Mouse (Mus musculus) erythroblast, adult 5-6 weeks (primary cell): Measurements from ENCODE around the gene A3galt2. TPM values are rescaled to one million over a fixed set of nuclear protein-coding genes. Genes with fewer than 3 reads are reported as not detected.

Experiments
- ATAC-seq: replicated peaks from 2 replicates; pipeline ENCODE4 v1.8.0; 2016; ENCODE audit warnings: moderate number of reproducible peaks, mild to moderate bottlenecking, moderate TSS enrichment, inconsistent platforms; ENCODE audit not compliant: poor library complexity, low FRiP score, severe bottlenecking
- total RNA-seq, 2 experiments: library from RNA; stranded (forward) in 1 of 2; stranded (reverse) in 1 of 2; fragments of 150-400 nt in 1 of 2; fragments of 200-764, 138-1000 nt in 1 of 2; gene quantifications; 2 replicates each; pipeline versions ENCODE4 v1.2.3 to v1.2.4; 2015 to 2017; ENCODE audit warnings: low replicate concordance in 2 of 2

The A3galt2 gene
- total RNA-seq, 2 experiments from 2014 or later: not detected

GRCm38 (mm10) chr4:128748309-128748708 lies 6.9 kb upstream of the A3galt2 start:
- no peak for ATAC-seq

- ATAC-seq: no peak
These were observed 4.2 kb upstream of the A3galt2 start for GRCm38 (mm10) chr4:128751006-128751405.

GRCm38 (mm10) chr4:128752031-128752757 lies 3.0 kb upstream of the A3galt2 start:
- no peak for ATAC-seq

- ATAC-seq: no peak
These were observed 1.6 kb upstream of the A3galt2 start for GRCm38 (mm10) chr4:128753571-128753970.

GRCm38 (mm10) chr4:128755900-128756299 lies 736 bp downstream of the A3galt2 start:
- ATAC-seq: no peak

GRCm38 (mm10) chr4:128759214-128759613 lies 4.0 kb downstream of the A3galt2 start:
- no peak for ATAC-seq

- ATAC-seq: no peak
These were observed 4.9 kb downstream of the A3galt2 start for GRCm38 (mm10) chr4:128760029-128760428.

- ATAC-seq: no peak
These were observed 11.8 kb downstream of the A3galt2 start for GRCm38 (mm10) chr4:128766929-128767328.

GRCm38 (mm10) chr4:128768120-128768519 lies 13.0 kb downstream of the A3galt2 start:
- no peak for ATAC-seq

GRCm38 (mm10) chr4:128769569-128770355 lies 14.6 kb downstream of the A3galt2 start:
- no peak for ATAC-seq

GRCm38 (mm10) chr4:128770698-128771097 lies 15.5 kb downstream of the A3galt2 start:
- no peak for ATAC-seq

GRCm38 (mm10) chr4:128773820-128774219 lies 18.7 kb downstream of the A3galt2 start:
- ATAC-seq: no peak

GRCm38 (mm10) chr4:128774467-128774866 lies 19.3 kb downstream of the A3galt2 start:
- peak; percentile 64 for ATAC-seq

- ATAC-seq: peak; percentile 77
These were observed 21.6 kb downstream of the A3galt2 start for GRCm38 (mm10) chr4:128776568-128777289.

- no peak for ATAC-seq
These were observed 22.4 kb downstream of the A3galt2 start for GRCm38 (mm10) chr4:128777593-128777992.

GRCm38 (mm10) chr4:128782037-128782436 lies 26.9 kb downstream of the A3galt2 start:
- ATAC-seq: no peak

GRCm38 (mm10) chr4:128782645-128783044 lies 27.5 kb downstream of the A3galt2 start:
- no peak for ATAC-seq

- no peak for ATAC-seq
These were observed 29.9 kb downstream of the A3galt2 start for GRCm38 (mm10) chr4:128784950-128785631.

GRCm38 (mm10) chr4:128785921-128786654 lies 30.9 kb downstream of the A3galt2 start:
- no peak for ATAC-seq
